Mouse (Mus musculus) midbrain, postnatal 0 days (tissue): ENCODE results near the gene Gm16368. TPM values are rescaled to one million over a fixed set of nuclear protein-coding genes. Genes with fewer than 3 reads are reported as not detected.
"Not testable (repeated sequence)": the region's sequence is repeated elsewhere in the genome, so short reads cannot be mapped to it uniquely, and the experiment has no call there.

Experiments used
- ATAC-seq: fragments of 200-750 bp; cut with Nextera tagmentation; 2 replicates; pipeline ENCODE4 v1.8.0; 2017; ENCODE audit warnings: moderate number of reproducible peaks, mild to moderate bottlenecking, moderate TSS enrichment, moderate library complexity; ENCODE audit not compliant: low FRiP score
- DNase-seq: peaks from one replicate; pipeline ENCODE4 v3.0.0-alpha.2; 2015; ENCODE audit warnings: low spot score
- H3K27ac ChIP-seq: fragments of 300-500 bp; sonication (generic); 2 replicates; pipeline ENCODE4 v1.5.1; 2014; ENCODE audit warnings: low read depth, mild to moderate bottlenecking, low read length, mixed read lengths
- H3K27me3 ChIP-seq: fragments of 300-500 bp; sonication (generic); 2 replicates; pipeline ENCODE4 v1.6.1; 2014; ENCODE audit warnings: low read length, control low read depth, mixed read lengths; ENCODE audit not compliant: insufficient read depth
- H3K36me3 ChIP-seq: fragments of 300-500 bp; sonication (generic); 2 replicates; pipeline ENCODE4 v1.6.1; 2014; ENCODE audit warnings: low read length, control low read depth, mixed read lengths; ENCODE audit not compliant: insufficient read depth
- H3K4me1 ChIP-seq: fragments of 300-500 bp; sonication (generic); 2 replicates; pipeline ENCODE4 v1.6.1; 2014; ENCODE audit warnings: mild to moderate bottlenecking, control low read depth, antibody characterized with exemption, low read length, mixed read lengths; ENCODE audit not compliant: insufficient read depth
- H3K4me2 ChIP-seq: fragments of 300-500 bp; sonication (generic); 2 replicates; pipeline ENCODE4 v1.6.1; 2014; ENCODE audit warnings: low read depth, mild to moderate bottlenecking, low read length, mixed read lengths; ENCODE audit not compliant: poor library complexity, severe bottlenecking
- H3K4me3 ChIP-seq: fragments of 300-500 bp; sonication (generic); 2 replicates; pipeline ENCODE4 v1.5.1; 2014; ENCODE audit warnings: low read depth, mild to moderate bottlenecking, low read length, moderate library complexity
- H3K9ac ChIP-seq: fragments of 300-500 bp; sonication (generic); replicated peaks from 2 replicates; pipeline ENCODE4 v1.6.1; 2014; ENCODE audit warnings: mild to moderate bottlenecking, low read length, moderate library complexity, mixed read lengths; ENCODE audit not compliant: poor library complexity, severe bottlenecking
- H3K9me3 ChIP-seq: fragments of 300-500 bp; sonication (generic); 2 replicates; pipeline ENCODE4 v1.6.1; 2016; ENCODE audit warnings: low read length, control low read depth
- CTCF ChIP-seq: IDR thresholded peaks from 2 replicates; pipeline ENCODE4 v1.5.1; 2016; ENCODE audit warnings: antibody characterized with exemption, mild to moderate bottlenecking
- WGBS: fragments of 180-500 bp; shearing (Covaris S2); extraction: QIAGEN DNeasy Blood & Tissue Kit; methylation state at CpG from one replicate; pipeline ENCODE4 v1.1.7; 2014; 5-methylcytosine and 5-hydroxymethylcytosine counted together
- polyA plus RNA-seq: library from polyadenylated mRNA; unstranded; fragments of >200 nt; fragmentation: Nextera tagmentation; extraction: Ambion mirVana; gene quantifications from 2 replicates; pipeline ENCODE4 v1.2.1, GENCODE M21; 2015
- total RNA-seq: library from RNA; depleted of rRNA; stranded (reverse); fragments of >200 nt; gene quantifications from 2 replicates; pipeline ENCODE4 v1.2.3, GENCODE M21; 2014; rRNA removed

Gm16368 gene
- total RNA-seq (not detected in 2 replicates), polyA plus RNA-seq (not detected in 2 replicates)

DNA sequence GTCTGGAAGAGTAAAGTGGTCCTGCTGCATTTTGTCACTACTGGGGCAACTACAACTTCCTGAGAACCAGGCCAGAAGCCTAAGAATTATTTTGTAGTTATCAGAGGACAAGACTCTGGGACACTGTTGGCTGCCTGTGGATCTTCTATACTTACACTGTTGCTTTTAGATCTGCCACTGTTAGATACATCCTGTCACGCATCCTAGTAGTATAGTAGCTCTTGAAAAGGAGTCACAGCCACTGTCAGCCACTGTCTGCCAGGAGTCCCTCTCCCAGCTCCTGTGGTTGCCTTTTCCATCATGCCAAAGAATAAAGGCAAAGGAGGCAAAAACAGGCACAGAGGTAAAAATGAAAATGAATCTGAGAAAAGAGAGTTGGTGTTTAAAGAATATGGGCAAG is at the start of gene Gm16368:
Gene Gm16368, plus strand, starts transcription at position 301 of the 400 bp plus-strand sequence.
- H3K9ac ChIP-seq, H3K9me3 ChIP-seq, H3K4me1 ChIP-seq, H3K27me3 ChIP-seq, H3K36me3 ChIP-seq, H3K4me2 ChIP-seq, ATAC-seq, H3K4me3 ChIP-seq, DNase-seq, H3K27ac ChIP-seq: not testable (repeated sequence)
- 45% methylated on average over 1 of the region's 1 CpGs for WGBS

DNA sequence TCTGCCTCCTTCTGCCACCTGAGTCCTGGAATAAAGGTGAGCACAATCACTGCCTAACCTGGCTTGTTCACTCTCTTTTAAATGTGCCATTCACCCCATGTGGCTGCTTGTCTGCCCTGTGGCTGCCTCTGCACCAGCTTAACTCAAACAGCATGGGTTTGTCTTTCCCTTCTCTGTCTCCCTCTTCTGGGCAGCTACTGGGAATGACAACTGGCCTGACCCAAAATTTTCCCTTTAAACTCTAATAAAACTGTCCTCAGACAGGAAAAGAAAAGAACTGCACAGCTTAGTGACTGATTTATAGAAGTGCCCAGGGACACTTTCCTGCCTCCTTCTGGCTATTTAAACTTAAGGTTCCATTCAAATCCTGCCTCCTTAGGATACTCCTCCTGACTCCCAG is 44.4 kb upstream of the Gm16368 start:
- ATAC-seq = not testable (repeated sequence)

DNA sequence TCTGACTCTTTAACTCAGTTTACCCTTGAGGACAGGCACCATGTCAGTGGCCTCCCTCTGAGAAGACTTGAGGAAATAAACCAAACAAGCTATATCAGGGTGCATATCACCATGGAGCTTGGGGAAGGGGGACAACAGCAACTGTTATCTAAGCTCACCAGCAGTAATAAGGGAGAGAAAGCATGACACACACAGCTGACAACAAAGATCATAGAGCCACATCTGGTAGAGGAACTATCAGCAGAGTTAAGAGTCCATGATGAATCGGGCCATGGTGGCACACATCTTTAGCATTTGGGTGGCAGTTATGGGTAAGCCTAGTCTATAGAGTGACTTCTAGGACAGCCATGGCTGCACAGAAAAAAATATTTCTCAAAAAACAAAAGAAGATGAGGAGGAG is 43.8 kb upstream of the Gm16368 start:
- H3K4me1 ChIP-seq, DNase-seq, H3K36me3 ChIP-seq, H3K27me3 ChIP-seq, H3K9ac ChIP-seq, H3K4me2 ChIP-seq, H3K27ac ChIP-seq, H3K4me3 ChIP-seq, ATAC-seq, H3K9me3 ChIP-seq: not testable (repeated sequence)
- WGBS = 91% methylated on average over 1 of the region's 1 CpGs

More for the DNA sequence above, 44.4 kb upstream of the Gm16368 start:
- DNase-seq = peak; percentile 6
- not testable (repeated sequence) for H3K4me2 ChIP-seq, H3K27ac ChIP-seq, H3K27me3 ChIP-seq, H3K4me3 ChIP-seq, H3K36me3 ChIP-seq, H3K9me3 ChIP-seq, H3K9ac ChIP-seq, H3K4me1 ChIP-seq
- peak; percentile 42; the same call in 1 of the 2 replicates for TF ChIP-seq CTCF

DNA sequence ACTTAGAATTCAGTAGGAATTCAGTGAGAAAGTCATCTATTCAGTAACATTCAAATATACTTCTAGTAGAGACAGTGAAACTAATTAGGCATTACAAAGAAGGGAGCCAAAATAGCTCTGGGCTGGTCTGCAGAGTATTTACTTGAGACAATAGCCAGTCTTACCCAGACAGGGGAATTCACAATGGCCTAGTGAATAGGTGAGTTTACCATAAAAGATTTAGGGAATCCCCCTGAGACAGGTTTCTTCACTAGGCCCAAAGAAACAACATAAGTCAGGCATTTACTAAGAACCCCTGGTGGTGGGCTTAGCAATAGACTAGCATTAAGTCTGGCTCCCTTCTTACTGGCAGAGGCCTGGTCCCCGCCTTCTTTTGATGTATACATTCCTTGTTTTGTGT is 38.3 kb upstream of the Gm16368 start:
- H3K4me3 ChIP-seq, H3K9me3 ChIP-seq, ATAC-seq, H3K27ac ChIP-seq, H3K9ac ChIP-seq, H3K27me3 ChIP-seq, H3K4me2 ChIP-seq, H3K36me3 ChIP-seq, H3K4me1 ChIP-seq, DNase-seq: not testable (repeated sequence)
- WGBS = 81% methylated on average over 1 of the region's 1 CpGs

Other genes starting within 250 kb of the Gm16368 start
- not detected in 2 replicates for gene Gm2001, start 241.4 kb upstream of the Gm16368 start, total RNA-seq
- gene Gm2001, start 241.4 kb upstream of the Gm16368 start, polyA plus RNA-seq = not detected in 2 replicates
- not detected in 2 replicates for gene Gm2016, start 209.6 kb upstream of the Gm16368 start, total RNA-seq
- gene Gm2016, start 209.6 kb upstream of the Gm16368 start, polyA plus RNA-seq = not detected in 2 replicates
- gene Gm2022, start 188.3 kb upstream of the Gm16368 start, total RNA-seq = not detected in 2 replicates
- gene Gm2022, start 188.3 kb upstream of the Gm16368 start, polyA plus RNA-seq = not detected in 2 replicates
- not detected in 2 replicates for gene Gm2035, start 163.8 kb upstream of the Gm16368 start, total RNA-seq
- not detected in 2 replicates for gene Gm2035, start 163.8 kb upstream of the Gm16368 start, polyA plus RNA-seq
- gene Gm2042, start 129.6 kb upstream of the Gm16368 start, total RNA-seq = not detected in 2 replicates
- gene Gm2042, start 129.6 kb upstream of the Gm16368 start, polyA plus RNA-seq = not detected in 2 replicates
- gene Gm2075, start 71.8 kb upstream of the Gm16368 start, total RNA-seq = not detected in 2 replicates
- gene Gm2075, start 71.8 kb upstream of the Gm16368 start, polyA plus RNA-seq = not detected in 2 replicates
- gene Gm6803, start 64.9 kb upstream of the Gm16368 start, total RNA-seq = not detected in 2 replicates
- not detected in 2 replicates for gene Gm6803, start 64.9 kb upstream of the Gm16368 start, polyA plus RNA-seq
- not detected in 2 replicates for gene Gm2056, start 56.7 kb upstream of the Gm16368 start, total RNA-seq
- not detected in 2 replicates for gene Gm2056, start 56.7 kb upstream of the Gm16368 start, polyA plus RNA-seq
- not detected in 2 replicates for gene Gm10436, start 98.4 kb downstream of the Gm16368 start, total RNA-seq
- gene Gm10436, start 98.4 kb downstream of the Gm16368 start, polyA plus RNA-seq = not detected in 2 replicates
- not detected in 2 replicates for gene Gm8332, start 166.4 kb downstream of the Gm16368 start, total RNA-seq
- gene Gm8332, start 166.4 kb downstream of the Gm16368 start, polyA plus RNA-seq = not detected in 2 replicates
- gene Gm5662, start 190.8 kb downstream of the Gm16368 start, total RNA-seq = not detected in 2 replicates
- gene Gm5662, start 190.8 kb downstream of the Gm16368 start, polyA plus RNA-seq = not detected in 2 replicates
- gene Gm5039, start 240.3 kb downstream of the Gm16368 start, total RNA-seq = not detected in 2 replicates
- gene Gm5039, start 240.3 kb downstream of the Gm16368 start, polyA plus RNA-seq = not detected in 2 replicates